Mouse (Mus musculus) megakaryocyte, embryonic 14.5 days (primary cell): ENCODE data around the gene Bet1l.

Experiments
- FLI1 ChIP-seq: IDR thresholded peaks from 2 replicates; pipeline ENCODE4 v1.6.1; 2012; ENCODE audit warnings: low read length, inconsistent platforms, mixed read lengths
- GATA1 ChIP-seq: IDR thresholded peaks from 3 replicates; pipeline ENCODE4 v1.6.1; 2012; ENCODE audit warnings: mixed read lengths, low read length, inconsistent platforms, borderline replicate concordance

- TF ChIP-seq GATA1 (peak; percentile 14; the same call in 1 of the 3 replicates), FLI1 (0 out of 2 replicates have a peak, but pooled peaks have one; percentile 14)
Measured at GRCm38 (mm10) chr7:140874224-140874623, 16.8 kb upstream of the Bet1l start.
